Mouse (Mus musculus) midbrain, postnatal 0 days (tissue): ENCODE measurements around the gene Lars2. TPM values are rescaled to one million over a fixed set of nuclear protein-coding genes. Genes with fewer than 3 reads are reported as not detected.
A peak's percentile ranks its signal among the peaks of the same experiment; 100 is the strongest.

ENCODE experiments used
- ATAC-seq: fragments of 200-750 bp; cut with Nextera tagmentation; 2 replicates; pipeline ENCODE4 v1.8.0; 2017; ENCODE audit warnings: moderate number of reproducible peaks, mild to moderate bottlenecking, moderate TSS enrichment, moderate library complexity; ENCODE audit not compliant: low FRiP score
- DNase-seq: peaks from one replicate; pipeline ENCODE4 v3.0.0-alpha.2; 2015; ENCODE audit warnings: low spot score
- H3K27ac ChIP-seq: fragments of 300-500 bp; sonication (generic); 2 replicates; pipeline ENCODE4 v1.5.1; 2014; ENCODE audit warnings: low read depth, mild to moderate bottlenecking, low read length, mixed read lengths
- H3K27me3 ChIP-seq: fragments of 300-500 bp; sonication (generic); 2 replicates; pipeline ENCODE4 v1.6.1; 2014; ENCODE audit warnings: low read length, control low read depth, mixed read lengths; ENCODE audit not compliant: insufficient read depth
- H3K36me3 ChIP-seq: fragments of 300-500 bp; sonication (generic); 2 replicates; pipeline ENCODE4 v1.6.1; 2014; ENCODE audit warnings: low read length, control low read depth, mixed read lengths; ENCODE audit not compliant: insufficient read depth
- H3K4me1 ChIP-seq: fragments of 300-500 bp; sonication (generic); 2 replicates; pipeline ENCODE4 v1.6.1; 2014; ENCODE audit warnings: mild to moderate bottlenecking, control low read depth, antibody characterized with exemption, low read length, mixed read lengths; ENCODE audit not compliant: insufficient read depth
- H3K4me2 ChIP-seq: fragments of 300-500 bp; sonication (generic); 2 replicates; pipeline ENCODE4 v1.6.1; 2014; ENCODE audit warnings: low read depth, mild to moderate bottlenecking, low read length, mixed read lengths; ENCODE audit not compliant: poor library complexity, severe bottlenecking
- H3K4me3 ChIP-seq: fragments of 300-500 bp; sonication (generic); 2 replicates; pipeline ENCODE4 v1.5.1; 2014; ENCODE audit warnings: low read depth, mild to moderate bottlenecking, low read length, moderate library complexity
- H3K9ac ChIP-seq: fragments of 300-500 bp; sonication (generic); replicated peaks from 2 replicates; pipeline ENCODE4 v1.6.1; 2014; ENCODE audit warnings: mild to moderate bottlenecking, low read length, moderate library complexity, mixed read lengths; ENCODE audit not compliant: poor library complexity, severe bottlenecking
- H3K9me3 ChIP-seq: fragments of 300-500 bp; sonication (generic); 2 replicates; pipeline ENCODE4 v1.6.1; 2016; ENCODE audit warnings: low read length, control low read depth
- CTCF ChIP-seq: IDR thresholded peaks from 2 replicates; pipeline ENCODE4 v1.5.1; 2016; ENCODE audit warnings: antibody characterized with exemption, mild to moderate bottlenecking
- WGBS: fragments of 180-500 bp; shearing (Covaris S2); extraction: QIAGEN DNeasy Blood & Tissue Kit; methylation state at CpG from one replicate; pipeline ENCODE4 v1.1.7; 2014; 5-methylcytosine and 5-hydroxymethylcytosine counted together
- polyA plus RNA-seq: library from polyadenylated mRNA; unstranded; fragments of >200 nt; fragmentation: Nextera tagmentation; extraction: Ambion mirVana; gene quantifications from 2 replicates; pipeline ENCODE4 v1.2.1, GENCODE M21; 2015
- total RNA-seq: library from RNA; depleted of rRNA; stranded (reverse); fragments of >200 nt; gene quantifications from 2 replicates; pipeline ENCODE4 v1.2.3, GENCODE M21; 2014

Gene Lars2
- total and polyA plus RNA-seq, 2 experiments from 2014 or later: 11.9 to 930 TPM

DNA sequence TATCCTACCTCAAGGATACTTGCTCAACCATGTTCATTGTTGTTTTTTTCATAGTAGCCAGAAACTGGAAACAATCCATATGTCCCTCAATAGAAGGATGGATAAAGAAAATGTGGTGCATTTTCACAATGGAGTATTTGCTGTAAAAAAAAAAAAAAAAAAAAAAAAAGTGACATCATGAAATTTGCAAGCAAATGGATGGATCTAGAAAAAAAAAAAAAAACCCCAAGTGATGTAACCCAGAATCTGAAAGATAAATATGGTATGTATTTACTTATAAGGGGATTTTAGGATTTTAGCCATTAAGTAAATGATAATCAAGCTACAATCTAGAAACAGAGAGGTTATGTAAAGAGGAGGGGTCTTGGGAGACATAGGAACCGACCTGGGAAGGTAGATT, 1.4 kb upstream of the Lars2 start:
- H3K36me3 ChIP-seq: no peaks in the 10 kb centered on the region
- no peak overlapping the region for H3K4me3 ChIP-seq
- no peak for TF ChIP-seq CTCF
- no peak overlapping the region for H3K9ac ChIP-seq
- no peaks in the 10 kb centered on the region for H3K27me3 ChIP-seq
- no peak overlapping the region for H3K27ac ChIP-seq
- 83% methylated on average over 1 of the region's 1 CpGs for WGBS
- ATAC-seq: no peak
- peaks cover 8% of the 10 kb centered on the region; the same call in 1 of the 2 replicates for H3K4me1 ChIP-seq
- H3K4me2 ChIP-seq: no peak overlapping the region
- no peak for DNase-seq
- H3K9me3 ChIP-seq: no peaks in the 10 kb centered on the region

GRCm38 (mm10) chr9:123365942-123366707, 602 bp upstream of the Lars2 start:
- ATAC-seq: peak; percentile 66
- Histone ChIP-seq H3K9ac (peak overlapping the region; percentile 64), H3K9me3 (no peaks in the 10 kb centered on the region), H3K27me3 (no peaks in the 10 kb centered on the region), H3K4me3 (peak overlapping the region; percentile 55), H3K4me2 (peak overlapping the region; percentile 72), H3K27ac (peak overlapping the region; percentile 86), H3K4me1 (peaks cover 8% of the 10 kb centered on the region; the same call in 1 of the 2 replicates), H3K36me3 (no peaks in the 10 kb centered on the region)
- DNase-seq: peak; percentile 26
- 32% methylated on average over 9 of the region's 9 CpGs for WGBS
- TF ChIP-seq CTCF: peak; percentile 49

DNA sequence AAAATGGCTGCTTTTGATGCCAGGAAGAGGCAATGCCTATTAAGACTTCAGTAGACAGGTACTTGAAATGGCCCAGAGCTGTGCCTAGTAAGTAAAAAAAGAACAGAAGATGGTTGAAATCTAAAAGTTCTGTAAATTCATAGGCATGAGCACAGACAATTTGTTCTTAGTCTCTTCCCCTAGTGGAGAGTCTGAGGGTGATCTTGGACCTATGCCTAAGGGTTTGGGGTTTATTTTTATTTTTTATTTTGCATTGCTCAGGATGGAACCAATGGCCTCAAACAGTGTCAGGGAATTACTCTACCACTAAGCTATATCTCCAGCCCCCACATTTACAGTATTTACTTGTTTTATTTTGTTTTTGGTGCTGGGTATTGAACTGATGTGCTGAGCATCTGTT, 909 bp downstream of the Lars2 start:
- Histone ChIP-seq H3K27me3 (no peaks in the 10 kb centered on the region), H3K4me2 (peak overlapping the region; percentile 72), H3K9me3 (no peaks in the 10 kb centered on the region), H3K4me1 (peaks cover 8% of the 10 kb centered on the region; the same call in 1 of the 2 replicates), H3K27ac (no peak overlapping the region), H3K36me3 (0 out of 2 replicates have a peak, but pooled peaks cover 2% of the 10 kb centered on the region), H3K4me3 (peak overlapping the region; percentile 55), H3K9ac (0 out of 2 replicates have a peak overlapping the region, but pooled peaks have one; percentile 64)
- peak; percentile 17 for DNase-seq
- TF ChIP-seq CTCF: peak; percentile 39; the same call in 1 of the 2 replicates
- no peak for ATAC-seq

DNA sequence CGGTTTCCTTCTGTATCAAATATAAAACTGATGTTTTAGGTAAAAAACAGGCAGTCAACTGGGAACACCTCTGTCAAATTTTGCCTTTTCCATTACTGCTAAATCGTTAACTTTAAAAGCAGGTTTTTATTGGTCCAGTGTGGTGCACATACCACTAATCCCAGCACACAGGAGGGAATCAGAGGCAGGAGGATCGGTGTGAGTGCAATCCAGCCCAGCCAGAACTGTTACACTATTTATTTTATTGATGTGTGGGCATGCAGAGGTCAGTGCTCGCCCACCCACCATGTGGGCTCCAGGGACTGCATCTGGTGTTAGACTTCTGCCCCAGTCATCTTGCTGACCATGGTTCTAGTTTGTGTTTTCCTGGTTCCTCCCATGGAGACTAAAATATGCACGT, 15.7 kb downstream of the Lars2 start:
- Histone ChIP-seq H3K27me3 (no peaks in the 10 kb centered on the region), H3K4me2 (no peak overlapping the region), H3K36me3 (peaks cover 16% of the 10 kb centered on the region), H3K9me3 (no peaks in the 10 kb centered on the region), H3K4me3 (no peak overlapping the region), H3K4me1 (no peaks in the 10 kb centered on the region), H3K27ac (no peak overlapping the region), H3K9ac (no peak overlapping the region)
- TF ChIP-seq CTCF: no peak
- WGBS: 86% methylated on average over 5 of the region's 5 CpGs
- DNase-seq (no peak), ATAC-seq (no peak)

DNA sequence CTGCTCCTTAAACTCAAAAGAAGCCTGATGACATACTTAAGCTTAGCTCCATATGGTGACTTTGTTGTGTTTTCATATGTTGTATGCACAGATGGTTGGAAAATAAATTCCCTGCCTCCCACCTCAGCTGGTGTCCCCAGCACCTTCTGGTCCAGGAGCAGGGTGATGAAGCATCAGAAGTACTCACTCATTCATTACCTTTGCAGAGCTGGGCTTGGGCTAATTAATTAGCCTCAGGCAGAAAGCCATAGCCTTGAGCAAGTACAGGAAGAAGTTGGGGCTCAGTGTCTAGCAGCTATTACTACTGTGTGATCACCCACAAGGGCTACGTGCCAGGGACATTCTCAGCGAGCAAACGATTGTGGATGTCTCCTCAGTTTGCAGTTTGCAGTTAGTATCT, 18.0 kb downstream of the Lars2 start:
- Histone ChIP-seq H3K9ac (no peak overlapping the region; the same call in 1 of the 2 replicates), H3K4me2 (no peak overlapping the region), H3K4me1 (no peaks in the 10 kb centered on the region), H3K4me3 (no peak overlapping the region), H3K27ac (no peak overlapping the region), H3K27me3 (no peaks in the 10 kb centered on the region), H3K9me3 (no peaks in the 10 kb centered on the region), H3K36me3 (no peaks in the 10 kb centered on the region; the same call in 1 of the 2 replicates)
- WGBS: 56% methylated on average over 3 of the region's 3 CpGs
- TF ChIP-seq CTCF: no peak
- DNase-seq (no peak), ATAC-seq (no peak)
